In the genomic region with DNA sequence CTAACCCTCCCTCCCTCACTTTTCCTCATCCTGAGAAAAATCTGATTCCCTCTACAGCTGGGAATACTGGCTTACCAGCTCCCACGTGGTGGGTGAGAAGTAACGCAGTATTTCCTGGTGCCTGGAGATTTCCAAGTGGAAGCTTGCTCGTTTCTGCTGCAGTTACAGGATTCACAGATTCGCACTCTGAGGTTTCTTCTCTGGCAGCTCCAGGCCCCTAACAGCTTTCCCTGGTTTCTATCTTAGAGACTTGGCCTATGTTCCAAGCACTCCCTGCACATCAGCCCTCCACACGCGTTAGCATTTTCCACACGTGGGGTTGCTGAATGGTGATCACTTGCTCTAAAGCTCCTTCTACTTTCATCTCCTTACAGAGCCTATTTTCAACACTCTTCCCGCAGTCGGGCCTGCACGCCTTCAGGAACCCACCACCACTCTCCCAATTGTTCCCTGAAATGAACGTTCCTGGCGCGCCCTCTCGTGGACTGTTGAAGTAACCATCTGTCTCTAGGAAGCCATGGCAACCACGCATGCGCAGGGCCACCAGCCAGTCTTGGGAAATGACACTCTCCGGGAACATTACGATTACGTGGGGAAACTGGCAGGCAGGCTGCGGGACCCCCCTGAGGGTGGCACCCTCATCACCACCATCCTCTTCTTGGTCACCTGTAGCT, we compare ENCODE assay signal across 8 mouse cellular contexts. TPM values are rescaled to one million over a fixed set of nuclear protein-coding genes. Genes with fewer than 3 reads are reported as not detected.
DNase-seq lines count a peak whose midpoint lies in the region; ATAC-seq lines count a peak whose summit lies in the region.

No protein-coding gene starts in this region.

- no peaks in the 10 kb centered on the region for H3K9me3 ChIP-seq in intestine, embryonic 15.5 days

- peak; percentile 80 for ATAC-seq in intestine, embryonic 15.5 days

- H3K27me3 ChIP-seq in intestine, embryonic 15.5 days (replicated peaks): no peaks in the 10 kb centered on the region

- 4% methylated on average over 20 of the region's 20 CpGs for WGBS in intestine, embryonic 15.5 days

- peak; percentile 93 to 98 for DNase-seq in adrenal gland, adult (ENCODE audit: inconsistent age in 2 of 2, low spot score in 1 of 2)
- DNase-seq in embryo, embryonic 10 days (ENCODE audit: low spot score): peak; percentile 99
- peak; percentile 90 to 95 for DNase-seq in gastrocnemius, postnatal 36 days
- DNase-seq in left cerebral cortex, postnatal 14 days (ENCODE audit: low spot score in 2 of 2): peak; percentile 97 to 99
- DNase-seq in mesoderm, embryonic 11.5 days (ENCODE audit: low read depth, low spot score): peak; percentile 96
- peak; percentile 93 for DNase-seq in right cerebral cortex, postnatal 36 days (ENCODE audit: low spot score in 2 of 2)
- DNase-seq in urinary bladder, postnatal 4 days (ENCODE audit: low spot score in 2 of 2): peak; percentile 84 to 94

- H3K4me3 ChIP-seq in intestine, embryonic 15.5 days (replicated peaks): no peak overlapping the region

- peaks cover 21% of the 10 kb centered on the region for H3K4me1 ChIP-seq in intestine, embryonic 15.5 days (replicated peaks)

- peak overlapping the region; percentile 34 for H3K4me2 ChIP-seq in intestine, embryonic 15.5 days (replicated peaks)

- peak overlapping the region; percentile 71 for H3K27ac ChIP-seq in intestine, embryonic 15.5 days

- H3K36me3 ChIP-seq in intestine, embryonic 15.5 days: peaks cover 14% of the 10 kb centered on the region

- H3K9ac ChIP-seq in intestine, embryonic 15.5 days: peak overlapping the region; percentile 21

- intact Hi-C loops in gastrocnemius, postnatal 36 days (cut with DNase I): loop anchor here (5.0 kb wide), 2 partner anchors 226 to 316 kb away; a partner anchor contains a TSS
- intact Hi-C loops in left cerebral cortex, postnatal 14 days (cut with DNase I): loop anchor here (1.0 to 5.0 kb wide), 4 partner anchors 210 to 469 kb away; a partner anchor contains a TSS

RNA-seq across cellular contexts. Expression of a gene that starts 10.0 kb away (rescaled TPM):
- 1 to 10 TPM; 4.1 to 4.5 TPM for total RNA-seq in gastrocnemius, postnatal 36 days (2021)
- 42.3 and 46.6 TPM in 2 replicates for polyA plus RNA-seq in intestine, embryonic 15.5 days (2015; fragmentation: Nextera tagmentation; extraction: Ambion mirVana)
- total RNA-seq in left cerebral cortex, postnatal 14 days (2021): 1 to 10 TPM; 8.5 to 8.6 TPM
